21 mouse cellular contexts compared by ENCODE assay signal in the genomic region with DNA sequence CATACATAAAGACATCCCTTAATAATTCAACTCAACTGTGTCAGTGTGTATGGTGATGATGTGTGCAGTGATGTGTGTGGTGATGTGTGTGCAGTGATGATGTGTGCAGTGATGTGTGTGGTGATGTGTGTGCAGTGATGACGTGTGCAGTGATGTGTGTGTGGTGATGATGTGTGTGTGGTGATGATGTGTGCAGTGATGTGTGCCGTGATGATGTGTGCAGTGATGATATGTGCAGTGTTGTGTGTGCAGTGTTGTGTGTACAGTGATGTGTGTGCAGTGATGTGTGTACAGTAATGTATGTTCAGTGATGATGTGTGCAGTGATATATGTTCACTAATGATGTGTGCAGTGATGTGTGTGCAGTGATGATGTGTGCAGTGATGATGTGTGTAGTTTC.
A peak's percentile ranks its signal among the peaks of the same experiment; 100 is the strongest.
DNase-seq lines count a peak whose midpoint lies in the region; ATAC-seq lines count a peak whose summit lies in the region.
"Had no signal": no experiment of that assay in that cellular context is flagged by ENCODE, and none has a peak within 500 bp of the region (broad histone marks: within the 10 kb centered on the region; RNA-seq: fewer than 3 reads in every experiment).

No protein-coding gene starts in this region.

- no peak overlapping the region for H3K4me2 ChIP-seq in hindbrain, embryonic 14.5 days (replicated peaks)
- no peak overlapping the region for H3K4me2 ChIP-seq in midbrain, embryonic 14.5 days (ENCODE audit: low read length)
- H3K4me2 ChIP-seq: embryonic facial prominence, embryonic 15.5 days; forebrain, embryonic 13.5 days; limb, embryonic 12.5 days; liver, embryonic 12.5 days; neural tube, embryonic 12.5 days had no signal

- DNase-seq in hindbrain, embryonic 14.5 days (ENCODE audit: low spot score), result no peak
- DNase-seq in hindbrain, embryonic 10.5 days (ENCODE audit: low spot score), result no peak
- DNase-seq in midbrain, embryonic 14.5 days, result no peak
- DNase-seq in midbrain, embryonic 10.5 days (ENCODE audit: low spot score), result no peak
- peak; percentile 28 for DNase-seq in retina, embryonic 14.5 days (ENCODE audit: low spot score)
- DNase-seq in Muller cell, postnatal 12 days (ENCODE audit: inconsistent ontology term), result no peak
- DNase-seq in ovary, postnatal 10 days (ENCODE audit: low spot score), result no peak
- DNase-seq: adrenal gland, postnatal 10 days; cerebellum, adult 9-11 months; gastrocnemius, postnatal 25 days; heart, adult 2 months; kidney, adult 11 months; right cerebral cortex, postnatal 14 days had no signal

- H3K9me3 ChIP-seq in hindbrain, embryonic 14.5 days (ENCODE audit: control insufficient read depth, low read length), result no peaks in the 10 kb centered on the region
- no peaks in the 10 kb centered on the region for H3K9me3 ChIP-seq in hindbrain, embryonic 10.5 days
- no peaks in the 10 kb centered on the region for H3K9me3 ChIP-seq in midbrain, embryonic 14.5 days (ENCODE audit: control insufficient read depth, low read length)
- no peaks in the 10 kb centered on the region for H3K9me3 ChIP-seq in midbrain, embryonic 10.5 days (replicated peaks)
- H3K9me3 ChIP-seq: embryonic facial prominence, embryonic 15.5 days; forebrain, embryonic 13.5 days; limb, embryonic 12.5 days; liver, embryonic 12.5 days; neural tube, embryonic 12.5 days had no signal

- H3K27ac ChIP-seq in hindbrain, embryonic 14.5 days, result no peak overlapping the region
- no peak overlapping the region for H3K27ac ChIP-seq in hindbrain, embryonic 10.5 days
- no peak overlapping the region for H3K27ac ChIP-seq in midbrain, embryonic 14.5 days (replicated peaks; ENCODE audit: low read depth, low read length)
- H3K27ac ChIP-seq in midbrain, embryonic 10.5 days (replicated peaks), result no peak overlapping the region
- H3K27ac ChIP-seq: embryonic facial prominence, embryonic 15.5 days; forebrain, embryonic 13.5 days; heart, adult 2 months; limb, embryonic 12.5 days; liver, embryonic 12.5 days; neural tube, embryonic 12.5 days; stomach, postnatal 0 days had no signal

- no peak overlapping the region for H3K9ac ChIP-seq in hindbrain, embryonic 14.5 days
- no peak overlapping the region for H3K9ac ChIP-seq in midbrain, embryonic 14.5 days (replicated peaks; ENCODE audit: low read length)
- H3K9ac ChIP-seq: embryonic facial prominence, embryonic 15.5 days; forebrain, embryonic 13.5 days; limb, embryonic 12.5 days; liver, embryonic 12.5 days; neural tube, embryonic 12.5 days had no signal

- H3K4me1 ChIP-seq in hindbrain, embryonic 14.5 days (replicated peaks; ENCODE audit: control insufficient read depth, insufficient read depth, low read length), result no peaks in the 10 kb centered on the region
- peaks cover 10% of the 10 kb centered on the region for H3K4me1 ChIP-seq in hindbrain, embryonic 10.5 days (replicated peaks)
- H3K4me1 ChIP-seq in midbrain, embryonic 14.5 days (ENCODE audit: control insufficient read depth, insufficient read depth, low read length), result no peaks in the 10 kb centered on the region
- H3K4me1 ChIP-seq in midbrain, embryonic 10.5 days, result peaks cover 8% of the 10 kb centered on the region
- H3K4me1 ChIP-seq: forebrain, embryonic 13.5 days; liver, embryonic 12.5 days; neural tube, embryonic 12.5 days had no signal

- 86% methylated on average over 2 of the region's 2 CpGs for WGBS in hindbrain, embryonic 14.5 days
- 87% methylated on average over 2 of the region's 2 CpGs for WGBS in hindbrain, embryonic 10.5 days
- WGBS in midbrain, embryonic 14.5 days, result 84% methylated on average over 2 of the region's 2 CpGs
- whole genome bisulfite sequencing in midbrain, embryonic 10.5 days, result 96% methylated on average over 2 of the region's 2 CpGs

- no peaks in the 10 kb centered on the region for H3K27me3 ChIP-seq in hindbrain, embryonic 14.5 days (ENCODE audit: control insufficient read depth, insufficient read depth, low read length)
- no peaks in the 10 kb centered on the region for H3K27me3 ChIP-seq in hindbrain, embryonic 10.5 days (ENCODE audit: insufficient read depth, poor library complexity, severe bottlenecking)
- no peaks in the 10 kb centered on the region for H3K27me3 ChIP-seq in midbrain, embryonic 14.5 days (ENCODE audit: control insufficient read depth, insufficient read depth, low read length)
- H3K27me3 ChIP-seq in midbrain, embryonic 10.5 days (ENCODE audit: low read depth, poor library complexity, severe bottlenecking), result no peaks in the 10 kb centered on the region
- H3K27me3 ChIP-seq: forebrain, embryonic 13.5 days; liver, embryonic 12.5 days; neural tube, embryonic 12.5 days had no signal

- 0 out of 2 replicates have a peak, but pooled peaks have one; percentile 55 for ATAC-seq in hindbrain, embryonic 14.5 days (ENCODE audit: low FRiP score)
- ATAC-seq in midbrain, embryonic 14.5 days (ENCODE audit: low FRiP score, low TSS enrichment), result peak; percentile 20; the same call in 1 of the 2 replicates
- ATAC-seq: activated CD4-positive, CD25-positive, alpha-beta regulatory T cell, adult 4 months; forebrain, embryonic 13.5 days; liver, embryonic 12.5 days; lung, postnatal 0 days had no signal

- H3K4me3 ChIP-seq in hindbrain, embryonic 14.5 days (replicated peaks; ENCODE audit: low read length), result no peak overlapping the region
- no peak overlapping the region for H3K4me3 ChIP-seq in hindbrain, embryonic 10.5 days
- no peak overlapping the region for H3K4me3 ChIP-seq in midbrain, embryonic 14.5 days (replicated peaks; ENCODE audit: low read depth, low read length)
- H3K4me3 ChIP-seq in midbrain, embryonic 10.5 days, result no peak overlapping the region
- H3K4me3 ChIP-seq: embryonic facial prominence, embryonic 15.5 days; forebrain, embryonic 13.5 days; heart, adult 2 months; limb, embryonic 12.5 days; liver, embryonic 12.5 days; neural tube, embryonic 12.5 days had no signal

- H3K36me3 ChIP-seq in hindbrain, embryonic 14.5 days (replicated peaks; ENCODE audit: control insufficient read depth, insufficient read depth), result no peaks in the 10 kb centered on the region
- H3K36me3 ChIP-seq in hindbrain, embryonic 10.5 days, result no peaks in the 10 kb centered on the region
- no peaks in the 10 kb centered on the region for H3K36me3 ChIP-seq in midbrain, embryonic 14.5 days (ENCODE audit: control insufficient read depth, insufficient read depth, low read length)
- no peaks in the 10 kb centered on the region for H3K36me3 ChIP-seq in midbrain, embryonic 10.5 days
- H3K36me3 ChIP-seq: embryonic facial prominence, embryonic 15.5 days; limb, embryonic 12.5 days; liver, embryonic 12.5 days; neural tube, embryonic 12.5 days had no signal
